Mouse (Mus musculus) lung, embryonic 16.5 days (tissue): ENCODE measurements at regions not wholly inside any gene's neighbourhood (a gene's known extent, or its start where the extent isn't known, plus 50 kb on each side); places are given as distances from the start of the nearest gene placed in this dataset.

Experiments used
- ATAC-seq: fragments of 200-750 bp; cut with Nextera tagmentation; 2 replicates; pipeline ENCODE4 v1.8.0; 2017; ENCODE audit warnings: low read depth, mild to moderate bottlenecking, moderate library complexity
- H3K27ac ChIP-seq: fragments of 300-500 bp; sonication (generic); 2 replicates; pipeline ENCODE4 v1.5.1; 2014; ENCODE audit warnings: mild to moderate bottlenecking, control low read depth, low read length
- H3K27me3 ChIP-seq: fragments of 300-500 bp; sonication (generic); 2 replicates; pipeline ENCODE4 v1.6.1; 2014; ENCODE audit warnings: low read depth, low read length, mixed read lengths; ENCODE audit not compliant: control insufficient read depth, insufficient read depth
- H3K36me3 ChIP-seq: fragments of 300-500 bp; sonication (generic); 2 replicates; pipeline ENCODE4 v1.6.1; 2014; ENCODE audit warnings: low read length; ENCODE audit not compliant: control insufficient read depth, insufficient read depth
- H3K4me1 ChIP-seq: fragments of 300-500 bp; sonication (generic); replicated peaks from 2 replicates; pipeline ENCODE4 v1.6.1; 2014; ENCODE audit warnings: low read length, mixed read lengths; ENCODE audit not compliant: control insufficient read depth, insufficient read depth
- H3K4me2 ChIP-seq: fragments of 300-500 bp; sonication (generic); 2 replicates; pipeline ENCODE4 v1.6.1; 2014; ENCODE audit warnings: low read depth, low read length, control low read depth
- H3K4me3 ChIP-seq: fragments of 300-500 bp; sonication (generic); 2 replicates; pipeline ENCODE4 v1.5.1; 2014; ENCODE audit warnings: mild to moderate bottlenecking, low read length, control low read depth
- H3K9ac ChIP-seq: fragments of 300-500 bp; sonication (generic); 2 replicates; pipeline ENCODE4 v1.6.1; 2014; ENCODE audit warnings: low read length, control low read depth
- H3K9me3 ChIP-seq: fragments of 300-500 bp; sonication (generic); 2 replicates; pipeline ENCODE4 v1.6.1; 2016; ENCODE audit warnings: low read length; ENCODE audit not compliant: control insufficient read depth
- WGBS: fragments of 180-500 bp; shearing (Covaris S2); extraction: QIAGEN DNeasy Blood & Tissue Kit; methylation state at CpG from one replicate; pipeline ENCODE4 v1.1.7; 2014; 5-methylcytosine and 5-hydroxymethylcytosine counted together

DNA sequence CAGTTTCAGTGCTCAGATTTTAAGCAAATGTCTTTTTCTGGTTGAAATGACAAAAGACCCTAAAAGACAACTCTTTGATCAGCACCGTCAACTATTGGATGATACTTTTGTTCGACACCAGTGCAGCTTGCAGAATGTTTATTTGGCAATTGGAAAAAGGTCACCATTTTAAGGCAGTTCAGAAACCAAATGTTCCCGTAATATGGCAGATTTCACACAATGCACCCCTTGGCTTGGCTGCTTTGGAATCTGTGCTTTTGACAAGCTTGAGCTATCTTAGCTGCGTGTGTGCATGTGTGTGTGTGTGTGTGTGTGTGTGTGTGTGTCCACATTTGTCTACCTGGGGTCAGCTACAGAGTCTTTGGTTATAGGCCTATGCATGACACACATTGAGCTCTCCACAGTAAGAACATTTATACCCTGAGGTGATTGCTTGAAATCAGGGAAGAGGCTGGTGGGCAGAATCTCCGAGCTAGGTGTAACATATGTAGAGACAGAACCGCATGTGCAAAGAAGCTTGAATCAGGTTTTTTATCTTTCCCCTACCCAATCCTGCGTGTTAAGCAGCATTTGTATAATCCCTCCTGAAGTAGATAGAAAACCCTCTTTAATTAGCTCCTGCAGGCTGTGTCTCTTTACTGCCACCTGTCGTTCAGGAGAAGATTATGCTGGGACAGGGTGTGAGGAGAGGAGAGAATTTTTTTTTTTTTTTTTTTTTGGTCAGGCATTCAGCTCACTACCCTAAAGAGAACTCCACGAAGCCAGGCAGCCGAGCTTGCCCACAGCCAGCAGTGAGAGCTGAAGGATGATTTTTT is 85.1 kb upstream of the Arrdc4 start:
- Histone ChIP-seq H3K27me3 (no peaks in the 10 kb centered on the region), H3K4me1 (no peaks in the 10 kb centered on the region), H3K4me2 (no peak overlapping the region), H3K27ac (no peak overlapping the region), H3K9ac (no peak overlapping the region), H3K9me3 (no peaks in the 10 kb centered on the region), H3K36me3 (no peaks in the 10 kb centered on the region), H3K4me3 (no peak overlapping the region)
- WGBS, result 46% methylated on average over 10 of the region's 10 CpGs
- ATAC-seq, result peak; percentile 54; the same call in 1 of the 2 replicates

DNA sequence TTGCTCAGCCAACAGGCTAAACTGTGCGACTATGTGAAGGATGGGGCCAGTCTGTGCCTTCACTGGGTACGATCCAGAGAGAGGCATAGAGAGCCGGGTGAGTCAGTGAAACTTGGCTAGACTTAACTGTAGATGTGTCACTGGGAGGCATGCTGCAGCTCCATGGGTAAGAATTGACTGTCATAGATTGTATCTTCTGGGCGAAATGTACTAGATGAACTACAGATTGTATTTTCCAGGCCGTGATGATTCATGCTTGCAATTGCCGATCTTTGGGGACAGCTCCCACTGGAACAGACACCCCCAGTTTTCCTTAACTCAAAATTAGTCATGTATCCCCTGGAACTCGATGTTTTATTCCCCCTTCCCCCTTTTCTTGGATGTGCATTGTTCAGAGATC is 84.5 kb upstream of the Arrdc4 start:
- Histone ChIP-seq H3K9me3 (no peaks in the 10 kb centered on the region), H3K27ac (no peak overlapping the region), H3K9ac (no peak overlapping the region), H3K4me2 (no peak overlapping the region), H3K27me3 (no peaks in the 10 kb centered on the region), H3K4me3 (no peak overlapping the region), H3K36me3 (no peaks in the 10 kb centered on the region), H3K4me1 (no peaks in the 10 kb centered on the region)
- ATAC-seq, result no peak
- 85% methylated on average over 7 of the region's 7 CpGs for WGBS

DNA sequence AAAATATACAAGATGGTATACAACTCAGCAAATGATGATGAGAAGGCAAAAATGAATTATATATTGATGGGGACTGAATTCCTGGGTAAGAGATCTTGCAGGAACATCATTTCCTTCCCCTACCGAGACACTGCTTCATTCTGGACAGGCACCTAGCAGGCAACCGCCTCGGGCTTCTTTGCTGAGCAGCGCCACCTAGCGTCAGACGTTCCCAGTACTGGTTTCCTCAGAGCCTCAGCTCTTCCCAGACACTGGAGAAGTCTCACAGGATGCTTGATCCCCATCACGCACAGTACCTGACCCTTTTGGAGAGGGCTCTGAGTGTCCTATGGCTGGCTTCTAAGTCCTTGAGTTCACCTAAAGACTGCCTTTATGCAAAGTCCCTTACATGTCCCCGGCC is 80.8 kb upstream of the Arrdc4 start:
- peak; percentile 51; the same call in 1 of the 2 replicates for ATAC-seq
- no peak overlapping the region for H3K4me3 ChIP-seq
- H3K36me3 ChIP-seq, result no peaks in the 10 kb centered on the region
- H3K9ac ChIP-seq, result no peak overlapping the region
- no peak overlapping the region for H3K4me2 ChIP-seq
- WGBS, result 15% methylated on average over 8 of the region's 8 CpGs
- H3K9me3 ChIP-seq, result no peaks in the 10 kb centered on the region
- H3K4me1 ChIP-seq, result no peaks in the 10 kb centered on the region
- H3K27me3 ChIP-seq, result no peaks in the 10 kb centered on the region
- H3K27ac ChIP-seq, result no peak overlapping the region

GRCm38 (mm10) chr7:68824399-68824798 is 75.4 kb upstream of the Arrdc4 start:
- H3K4me3 ChIP-seq, result no peak overlapping the region
- 54% methylated on average over 2 of the region's 2 CpGs for WGBS

GRCm38 (mm10) chr7:68823646-68824045 is 74.6 kb upstream of the Arrdc4 start:
- Histone ChIP-seq H3K9ac (no peak overlapping the region), H3K27me3 (no peaks in the 10 kb centered on the region), H3K4me2 (no peak overlapping the region), H3K4me1 (no peaks in the 10 kb centered on the region), H3K36me3 (no peaks in the 10 kb centered on the region), H3K4me3 (no peak overlapping the region), H3K9me3 (no peaks in the 10 kb centered on the region), H3K27ac (no peak overlapping the region)
- no peak for ATAC-seq
- WGBS, result 76% methylated on average over 2 of the region's 2 CpGs

More at GRCm38 (mm10) chr7:68824399-68824798, 75.4 kb upstream of the Arrdc4 start:
- ATAC-seq, result no peak
- H3K4me1 ChIP-seq, result no peaks in the 10 kb centered on the region
- H3K9me3 ChIP-seq, result no peaks in the 10 kb centered on the region
- no peak overlapping the region for H3K27ac ChIP-seq
- no peak overlapping the region for H3K9ac ChIP-seq
- no peaks in the 10 kb centered on the region for H3K36me3 ChIP-seq
- H3K27me3 ChIP-seq, result no peaks in the 10 kb centered on the region
- H3K4me2 ChIP-seq, result no peak overlapping the region

DNA sequence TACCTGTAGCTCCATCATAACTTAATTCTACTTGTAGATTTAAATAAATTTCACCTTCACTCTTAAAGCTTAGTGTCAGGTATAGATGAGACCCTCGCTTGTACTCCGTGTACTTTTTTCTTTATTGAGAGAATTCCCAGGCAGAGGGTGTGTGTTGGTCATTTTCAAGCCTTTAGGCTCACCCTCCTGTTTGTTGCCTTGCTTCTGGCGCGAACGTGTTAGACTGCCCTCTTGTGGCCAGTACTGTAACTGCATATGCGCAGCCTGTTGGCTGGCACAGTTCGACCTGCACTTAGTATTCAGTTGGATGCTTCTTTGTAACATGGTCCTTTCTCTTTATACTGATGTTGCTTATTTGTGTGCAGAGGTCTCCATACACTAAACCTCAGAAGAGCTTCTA is 74.1 kb upstream of the Arrdc4 start:
- no peaks in the 10 kb centered on the region for H3K9me3 ChIP-seq
- H3K27me3 ChIP-seq, result no peaks in the 10 kb centered on the region
- H3K4me2 ChIP-seq, result no peak overlapping the region
- H3K9ac ChIP-seq, result no peak overlapping the region
- H3K36me3 ChIP-seq, result no peaks in the 10 kb centered on the region
- H3K4me1 ChIP-seq, result no peaks in the 10 kb centered on the region
- no peak for ATAC-seq
- 4% methylated on average over 7 of the region's 7 CpGs for WGBS
- no peak overlapping the region for H3K27ac ChIP-seq
- no peak overlapping the region for H3K4me3 ChIP-seq

- no peak overlapping the region for H3K4me3 ChIP-seq
- no peaks in the 10 kb centered on the region for H3K36me3 ChIP-seq
- H3K9me3 ChIP-seq, result no peaks in the 10 kb centered on the region
- H3K4me1 ChIP-seq, result no peaks in the 10 kb centered on the region
- 59% methylated on average over 15 of the region's 15 CpGs for WGBS
- no peaks in the 10 kb centered on the region for H3K27me3 ChIP-seq
- ATAC-seq, result no peak
- H3K4me2 ChIP-seq, result no peak overlapping the region
- H3K9ac ChIP-seq, result no peak overlapping the region
- H3K27ac ChIP-seq, result no peak overlapping the region
These were observed 66.0 kb upstream of the Arrdc4 start for GRCm38 (mm10) chr7:68814823-68815666.

DNA sequence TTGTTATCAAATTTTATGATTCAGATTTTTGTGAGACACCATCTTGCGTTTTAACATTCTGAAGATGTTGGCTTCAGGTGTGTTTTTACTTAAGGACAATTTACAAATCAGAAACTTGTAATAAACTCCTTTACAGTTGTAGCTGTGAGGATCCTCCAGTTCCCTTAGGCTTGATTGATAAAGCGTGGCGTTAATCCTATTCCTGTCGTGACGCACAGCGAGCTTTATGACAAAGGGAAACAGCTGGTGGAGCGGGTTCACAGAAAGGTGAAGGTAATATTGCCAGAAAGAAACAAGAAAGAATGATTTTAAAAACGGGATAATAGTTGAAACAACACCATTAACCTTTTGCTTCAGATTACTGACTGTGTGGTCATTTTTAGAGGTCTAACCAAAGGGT is 60.7 kb upstream of the Arrdc4 start:
- 47% methylated on average over 8 of the region's 8 CpGs for WGBS
- Histone ChIP-seq H3K4me1 (no peaks in the 10 kb centered on the region), H3K9me3 (no peaks in the 10 kb centered on the region), H3K4me3 (no peak overlapping the region), H3K27me3 (no peaks in the 10 kb centered on the region), H3K9ac (no peak overlapping the region), H3K36me3 (no peaks in the 10 kb centered on the region), H3K27ac (no peak overlapping the region), H3K4me2 (no peak overlapping the region)
- ATAC-seq, result no peak
